Mouse (Mus musculus) stomach, postnatal 0 days (tissue): ENCODE data around the gene Rnf187.

Experiments
- CTCF ChIP-seq: IDR thresholded peaks from 2 replicates; pipeline ENCODE4 v1.5.1; 2016; ENCODE audit warnings: antibody characterized with exemption, low read depth, mild to moderate bottlenecking, moderate library complexity
- EP300 ChIP-seq: optimal IDR thresholded peaks from 2 replicates; pipeline ENCODE3; 2016; ENCODE audit warnings: antibody characterized with exemption

DNA sequence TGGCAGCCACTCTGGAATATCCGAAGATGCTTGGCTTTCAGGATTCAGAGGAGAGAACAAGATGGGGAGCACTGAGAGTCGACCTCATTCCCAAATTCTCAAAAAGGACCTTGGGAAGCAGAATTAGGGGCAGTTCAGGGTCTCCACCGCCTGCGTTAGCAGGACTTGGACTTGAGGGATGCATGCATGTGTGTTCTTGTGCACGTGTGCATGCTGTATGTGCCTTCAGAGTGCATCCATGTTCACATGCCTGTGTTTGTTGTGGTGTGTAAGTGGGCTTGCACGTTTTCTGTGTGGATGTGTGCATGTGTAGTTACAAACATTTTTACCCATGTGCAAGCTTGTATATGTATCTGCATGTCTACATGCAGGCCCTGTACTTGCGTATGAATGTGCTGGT, 25.5 kb upstream of the Rnf187 start:
- no peak for TF ChIP-seq CTCF
- TF ChIP-seq EP300, result no peak
